Mouse (Mus musculus): Measurements from ENCODE around the gene Mybphl. TPM values are rescaled to one million over a fixed set of nuclear protein-coding genes. Genes with fewer than 3 reads are reported as not detected.

The Mybphl gene
- polyA plus RNA-seq, 1 experiment: not detected

- peak overlapping the region; percentile 23; the same call in 1 of the 2 replicates for H3K27ac ChIP-seq (ENCODE audit: insufficient read depth, low read length)
Observed at GRCm38 (mm10) chr3:108423844-108424801, 59.4 kb downstream of the Mybphl start.

GRCm38 (mm10) chr3:108424944-108425623 lies 60.4 kb downstream of the Mybphl start:
- H3K9ac ChIP-seq (ENCODE audit: low read depth, poor library complexity, severe bottlenecking): no peak overlapping the region
- H3K36me3 ChIP-seq (ENCODE audit: control insufficient read depth, insufficient read depth, low read length, poor library complexity, severe bottlenecking): peaks cover 42% of the 10 kb centered on the region

More at GRCm38 (mm10) chr3:108423844-108424801, 59.4 kb downstream of the Mybphl start:
- Histone ChIP-seq H3K9ac (ENCODE audit: low read depth, poor library complexity, severe bottlenecking) (no peak overlapping the region), H3K27me3 (ENCODE audit: control insufficient read depth, insufficient read depth, low read length, poor library complexity, severe bottlenecking) (no peaks in the 10 kb centered on the region), H3K9me3 (replicated peaks; ENCODE audit: control insufficient read depth, insufficient read depth, low read length, poor library complexity, severe bottlenecking) (no peaks in the 10 kb centered on the region), H3K4me3 (ENCODE audit: low read depth, low read length) (no peak overlapping the region), H3K4me1 (ENCODE audit: control insufficient read depth, insufficient read depth, low read length) (peaks cover 1% of the 10 kb centered on the region), H3K36me3 (ENCODE audit: control insufficient read depth, insufficient read depth, low read length, poor library complexity, severe bottlenecking) (peaks cover 32% of the 10 kb centered on the region)
- TF ChIP-seq CTCF (IDR thresholded peaks at IDR 0.05; ENCODE audit: low read depth, low read length) (no peak), EP300 (IDR thresholded peaks at IDR 0.05; ENCODE audit: insufficient read depth, low read depth, low read length) (no peak), POLR2A (IDR thresholded peaks at IDR 0.05; ENCODE audit: insufficient read depth, low read length) (no peak)

GRCm38 (mm10) chr3:108425624-108426018 lies 60.9 kb downstream of the Mybphl start:
- Histone ChIP-seq H3K9me3 (replicated peaks; ENCODE audit: control insufficient read depth, insufficient read depth, low read length, poor library complexity, severe bottlenecking) (no peaks in the 10 kb centered on the region), H3K36me3 (ENCODE audit: control insufficient read depth, insufficient read depth, low read length, poor library complexity, severe bottlenecking) (peaks cover 45% of the 10 kb centered on the region), H3K27me3 (ENCODE audit: control insufficient read depth, insufficient read depth, low read length, poor library complexity, severe bottlenecking) (no peaks in the 10 kb centered on the region), H3K27ac (ENCODE audit: insufficient read depth, low read length) (no peak overlapping the region), H3K9ac (ENCODE audit: low read depth, poor library complexity, severe bottlenecking) (no peak overlapping the region), H3K4me1 (ENCODE audit: control insufficient read depth, insufficient read depth, low read length) (peaks cover 1% of the 10 kb centered on the region), H3K4me3 (ENCODE audit: low read depth, low read length) (no peak overlapping the region)
- TF ChIP-seq CTCF (IDR thresholded peaks at IDR 0.05; ENCODE audit: low read depth, low read length): no peak
- no peak for TF ChIP-seq EP300 (IDR thresholded peaks at IDR 0.05; ENCODE audit: insufficient read depth, low read depth, low read length)
- no peak for TF ChIP-seq POLR2A (IDR thresholded peaks at IDR 0.05; ENCODE audit: insufficient read depth, low read length)

More at GRCm38 (mm10) chr3:108424944-108425623, 60.4 kb downstream of the Mybphl start:
- H3K4me3 ChIP-seq (ENCODE audit: low read depth, low read length): no peak overlapping the region
- no peak for TF ChIP-seq CTCF (IDR thresholded peaks at IDR 0.05; ENCODE audit: low read depth, low read length)
- no peak for TF ChIP-seq POLR2A (IDR thresholded peaks at IDR 0.05; ENCODE audit: insufficient read depth, low read length)
- TF ChIP-seq EP300 (IDR thresholded peaks at IDR 0.05; ENCODE audit: insufficient read depth, low read depth, low read length): no peak
- H3K9me3 ChIP-seq (replicated peaks; ENCODE audit: control insufficient read depth, insufficient read depth, low read length, poor library complexity, severe bottlenecking): no peaks in the 10 kb centered on the region
- peak overlapping the region; percentile 23; the same call in 1 of the 2 replicates for H3K27ac ChIP-seq (ENCODE audit: insufficient read depth, low read length)
- peaks cover 1% of the 10 kb centered on the region for H3K4me1 ChIP-seq (ENCODE audit: control insufficient read depth, insufficient read depth, low read length)
- H3K27me3 ChIP-seq (ENCODE audit: control insufficient read depth, insufficient read depth, low read length, poor library complexity, severe bottlenecking): no peaks in the 10 kb centered on the region

Other genes with a start within 250 kb of the Mybphl start
- 116 and 127 TPM in 2 replicates for gene Gnai3, start 218.8 kb upstream of the Mybphl start, polyA plus RNA-seq (2011; ENCODE audit: insufficient read depth, insufficient read length, low read depth, missing spikeins)
- not detected in 2 replicates for gene Gpr61, start 210.0 kb upstream of the Mybphl start, polyA plus RNA-seq (2011; ENCODE audit: insufficient read depth, insufficient read length, low read depth, missing spikeins)
- gene Amigo1, start 178.6 kb upstream of the Mybphl start, polyA plus RNA-seq (2011; ENCODE audit: insufficient read depth, insufficient read length, low read depth, missing spikeins): 4.9 and 5.6 TPM in 2 replicates
- 3.3 and 3.7 TPM in 2 replicates for gene Cyb561d1, start 163.7 kb upstream of the Mybphl start, polyA plus RNA-seq (2011; ENCODE audit: insufficient read depth, insufficient read length, low read depth, missing spikeins)
- gene Atxn7l2, start 154.0 kb upstream of the Mybphl start, polyA plus RNA-seq (2011; ENCODE audit: insufficient read depth, insufficient read length, low read depth, missing spikeins): 4.3 and 9.2 TPM in 2 replicates
- gene Sypl2, start 138.3 kb upstream of the Mybphl start, polyA plus RNA-seq (2011; ENCODE audit: insufficient read depth, insufficient read length, low read depth, missing spikeins): not detected in 2 replicates
- 159 and 168 TPM in 2 replicates for gene Psma5, start 108.0 kb upstream of the Mybphl start, polyA plus RNA-seq (2011; ENCODE audit: insufficient read depth, insufficient read length, low read depth, missing spikeins)
- 21.5 and 25.6 TPM in 2 replicates for gene Sort1, start 80.8 kb upstream of the Mybphl start, polyA plus RNA-seq (2011; ENCODE audit: insufficient read depth, insufficient read length, low read depth, missing spikeins)
- 255 and 272 TPM in 2 replicates for gene Psrc1, start 18.9 kb downstream of the Mybphl start, polyA plus RNA-seq (2011; ENCODE audit: insufficient read depth, insufficient read length, low read depth, missing spikeins)
- gene Celsr2, start 50.6 kb downstream of the Mybphl start, polyA plus RNA-seq (2011; ENCODE audit: insufficient read depth, insufficient read length, low read depth, missing spikeins): 7.1 and 8.9 TPM in 2 replicates
- gene Sars, start 80.3 kb downstream of the Mybphl start, polyA plus RNA-seq (2011; ENCODE audit: insufficient read depth, insufficient read length, low read depth, missing spikeins): 258 and 273 TPM in 2 replicates
- not detected in 2 replicates for gene 1700013F07Rik, start 169.2 kb downstream of the Mybphl start, polyA plus RNA-seq (2011; ENCODE audit: insufficient read depth, insufficient read length, low read depth, missing spikeins)
- 0.43 TPM in 1 of 2 replicates, not detected in the other for gene 5330417C22Rik, start 171.6 kb downstream of the Mybphl start, polyA plus RNA-seq (2011; ENCODE audit: insufficient read depth, insufficient read length, low read depth, missing spikeins)
- 22.7 and 25.5 TPM in 2 replicates for gene Tmem167b, start 197.6 kb downstream of the Mybphl start, polyA plus RNA-seq (2011; ENCODE audit: insufficient read depth, insufficient read length, low read depth, missing spikeins)
- 21.5 and 28.4 TPM in 2 replicates for gene Taf13, start 206.8 kb downstream of the Mybphl start, polyA plus RNA-seq (2011; ENCODE audit: insufficient read depth, insufficient read length, low read depth, missing spikeins)
- gene Wdr47, start 226.4 kb downstream of the Mybphl start, polyA plus RNA-seq (2011; ENCODE audit: insufficient read depth, insufficient read length, low read depth, missing spikeins): 10.9 and 12.6 TPM in 2 replicates